Mouse (Mus musculus) neural tube, embryonic 15.5 days (tissue): ENCODE measurements around the gene Olfr568. TPM values are rescaled to one million over a fixed set of nuclear protein-coding genes. Genes with fewer than 3 reads are reported as not detected.
A peak's percentile ranks its signal among the peaks of the same experiment; 100 is the strongest.

Experiments used
- ATAC-seq: fragments of 200-750 bp; cut with Nextera tagmentation; 2 replicates; pipeline ENCODE4 v1.8.0; 2017; ENCODE audit warnings: mild to moderate bottlenecking, moderate TSS enrichment, moderate library complexity; ENCODE audit not compliant: low FRiP score
- H3K27ac ChIP-seq: fragments of 300-500 bp; sonication (generic); replicated peaks from 2 replicates; pipeline ENCODE4 v1.5.1; 2015; ENCODE audit warnings: mild to moderate bottlenecking, inconsistent platforms
- H3K27me3 ChIP-seq: fragments of 300-500 bp; sonication (generic); replicated peaks from 2 replicates; pipeline ENCODE4 v1.6.1; 2015; ENCODE audit warnings: inconsistent platforms
- H3K36me3 ChIP-seq: fragments of 300-500 bp; sonication (generic); 2 replicates; pipeline ENCODE4 v1.6.1; 2015; ENCODE audit warnings: inconsistent platforms
- H3K4me1 ChIP-seq: fragments of 300-500 bp; sonication (generic); 2 replicates; pipeline ENCODE4 v1.6.1; 2015; ENCODE audit warnings: inconsistent platforms
- H3K4me2 ChIP-seq: fragments of 300-500 bp; sonication (generic); 2 replicates; pipeline ENCODE4 v1.6.1; 2015; ENCODE audit warnings: inconsistent platforms, mild to moderate bottlenecking, moderate library complexity
- H3K4me3 ChIP-seq: fragments of 300-500 bp; sonication (generic); replicated peaks from 2 replicates; pipeline ENCODE4 v1.5.1; 2015; ENCODE audit warnings: mild to moderate bottlenecking, inconsistent platforms
- H3K9ac ChIP-seq: fragments of 300-500 bp; sonication (generic); replicated peaks from 2 replicates; pipeline ENCODE4 v1.6.1; 2015; ENCODE audit warnings: mild to moderate bottlenecking, inconsistent platforms
- H3K9me3 ChIP-seq: fragments of 300-500 bp; sonication (generic); replicated peaks from 2 replicates; pipeline ENCODE4 v1.6.1; 2016; ENCODE audit warnings: inconsistent platforms
- WGBS: fragments of 180-500 bp; shearing (Covaris S2); methylation state at CpG from one replicate; pipeline ENCODE4 v1.1.7; 2015; ENCODE audit warnings: mixed read lengths; 5-methylcytosine and 5-hydroxymethylcytosine counted together
- polyA plus RNA-seq: library from polyadenylated mRNA; unstranded; fragments of >200 nt; fragmentation: Nextera tagmentation; extraction: Ambion mirVana; gene quantifications from 2 replicates; pipeline ENCODE4 v1.2.1, GENCODE M21; 2015

The Olfr568 gene
- not detected in 2 replicates for polyA plus RNA-seq

- no peak within 1 kb of the TSS for H3K27ac ChIP-seq
- no peaks in the 10 kb centered on the region for H3K9me3 ChIP-seq
- no peak within 1 kb of the TSS for H3K4me3 ChIP-seq
- H3K4me1 ChIP-seq: no peaks in the 10 kb centered on the region
- no peaks in the 10 kb centered on the region for H3K36me3 ChIP-seq
- H3K27me3 ChIP-seq: no peaks in the 10 kb centered on the region
- no peak within 1 kb of the TSS for H3K9ac ChIP-seq
- H3K4me2 ChIP-seq: no peak within 1 kb of the TSS
- ATAC-seq: no peak
Measured at GRCm38 (mm10) chr7:102876822-102877221, at the start of gene Olfr568. Gene Olfr568, plus strand, starts transcription at chr7:102877122.

- no peaks in the 10 kb centered on the region for H3K9me3 ChIP-seq
- no peaks in the 10 kb centered on the region for H3K4me1 ChIP-seq
- no peak overlapping the region for H3K9ac ChIP-seq
- no peak for ATAC-seq
- no peaks in the 10 kb centered on the region for H3K36me3 ChIP-seq
- no peak overlapping the region for H3K4me3 ChIP-seq
- no peaks in the 10 kb centered on the region for H3K27me3 ChIP-seq
- H3K27ac ChIP-seq: no peak overlapping the region
- no peak overlapping the region for H3K4me2 ChIP-seq
Measured at GRCm38 (mm10) chr7:102855807-102856206, 21.1 kb upstream of the Olfr568 start.

DNA sequence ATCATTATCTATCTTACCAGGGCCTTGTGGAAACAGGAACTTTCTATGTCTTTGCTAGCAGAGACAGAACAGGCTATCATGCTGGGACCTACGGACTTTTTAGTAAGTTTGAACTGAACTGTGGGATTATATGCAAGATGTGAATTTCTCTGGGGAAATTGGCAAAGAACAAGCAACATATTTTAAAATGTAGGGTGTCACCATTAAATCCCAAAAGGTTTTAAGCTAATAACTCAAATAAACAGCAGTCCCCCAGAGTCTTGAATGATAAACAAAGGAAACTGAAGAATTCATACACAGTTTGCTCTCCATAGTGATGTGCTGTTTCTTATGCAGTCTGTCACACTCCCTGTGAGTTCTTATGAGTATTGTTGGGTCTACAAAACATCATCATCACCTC, 18.3 kb upstream of the Olfr568 start, which contains the start of gene Olfr566:
TSS of gene Olfr566 (minus strand) at position 101 of the 400 bp plus-strand sequence.
- WGBS: 93% methylated on average over 1 of the region's 1 CpGs
- Histone ChIP-seq H3K4me1 (no peaks in the 10 kb centered on the region), H3K27ac (no peak within 1 kb of the TSS), H3K4me2 (no peak within 1 kb of the TSS), H3K9ac (no peak within 1 kb of the TSS), H3K4me3 (no peak within 1 kb of the TSS), H3K27me3 (no peaks in the 10 kb centered on the region), H3K9me3 (no peaks in the 10 kb centered on the region), H3K36me3 (no peaks in the 10 kb centered on the region)
- no peak for ATAC-seq

- no peak within 1 kb of the TSS for H3K4me2 ChIP-seq
- WGBS: 69% methylated on average over 3 of the region's 3 CpGs
- H3K27me3 ChIP-seq: no peaks in the 10 kb centered on the region
- H3K9me3 ChIP-seq: no peaks in the 10 kb centered on the region
- H3K9ac ChIP-seq: no peak within 1 kb of the TSS
- H3K4me3 ChIP-seq: no peak within 1 kb of the TSS
- no peaks in the 10 kb centered on the region for H3K36me3 ChIP-seq
- H3K27ac ChIP-seq: no peak within 1 kb of the TSS
- ATAC-seq: no peak
- H3K4me1 ChIP-seq: no peaks in the 10 kb centered on the region
Measured at GRCm38 (mm10) chr7:102890782-102891181, 13.9 kb downstream of the Olfr568 start, which contains the start of gene Olfr569. Gene Olfr569, minus strand, starts transcription at chr7:102890882.

DNA sequence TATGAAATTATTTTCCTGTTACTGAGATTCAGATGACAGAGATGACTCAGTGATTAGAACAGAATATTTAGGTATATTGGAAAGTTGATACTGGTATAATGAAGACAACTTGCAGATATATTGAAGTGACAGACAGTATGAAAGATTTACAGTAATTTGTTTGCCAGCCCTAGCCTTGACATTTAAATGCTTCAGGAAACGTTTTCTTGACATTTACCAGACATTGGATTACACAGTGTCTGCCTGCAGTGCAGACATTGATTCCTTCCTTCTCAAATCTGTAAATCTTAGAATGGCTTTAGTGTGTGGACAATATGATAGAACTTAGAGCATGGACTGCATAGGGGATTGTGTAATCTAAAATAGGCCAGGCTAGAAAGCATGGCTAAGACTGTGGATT, 38.3 kb downstream of the Olfr568 start:
- H3K27ac ChIP-seq: no peak overlapping the region
- H3K4me1 ChIP-seq: no peaks in the 10 kb centered on the region
- no peak for ATAC-seq
- no peak overlapping the region for H3K9ac ChIP-seq
- no peaks in the 10 kb centered on the region for H3K9me3 ChIP-seq
- H3K4me3 ChIP-seq: no peak overlapping the region
- no peaks in the 10 kb centered on the region for H3K27me3 ChIP-seq
- H3K4me2 ChIP-seq: no peak overlapping the region
- H3K36me3 ChIP-seq: no peaks in the 10 kb centered on the region
- WGBS: 51% methylated on average over 1 of the region's 1 CpGs

- Histone ChIP-seq H3K36me3 (no peaks in the 10 kb centered on the region), H3K4me2 (no peak overlapping the region), H3K4me1 (no peaks in the 10 kb centered on the region), H3K9ac (no peak overlapping the region), H3K27ac (no peak overlapping the region), H3K4me3 (no peak overlapping the region), H3K27me3 (no peaks in the 10 kb centered on the region), H3K9me3 (no peaks in the 10 kb centered on the region)
- ATAC-seq: no peak
- 83% methylated on average over 5 of the region's 5 CpGs for WGBS
Measured at GRCm38 (mm10) chr7:102916405-102916804, 39.5 kb downstream of the Olfr568 start.

GRCm38 (mm10) chr7:102917032-102917875, 40.3 kb downstream of the Olfr568 start, which contains the start of gene Olfr571:
Gene Olfr571, minus strand, starts transcription at chr7:102917536.
- H3K4me2 ChIP-seq: no peak within 1 kb of the TSS
- no peak within 1 kb of the TSS for H3K4me3 ChIP-seq
- H3K9me3 ChIP-seq: no peaks in the 10 kb centered on the region
- 50% methylated on average over 4 of the region's 4 CpGs for WGBS
- no peak for ATAC-seq
- H3K27me3 ChIP-seq: no peaks in the 10 kb centered on the region
- no peaks in the 10 kb centered on the region for H3K4me1 ChIP-seq
- no peak within 1 kb of the TSS for H3K27ac ChIP-seq
- no peak within 1 kb of the TSS for H3K9ac ChIP-seq
- H3K36me3 ChIP-seq: no peaks in the 10 kb centered on the region

DNA sequence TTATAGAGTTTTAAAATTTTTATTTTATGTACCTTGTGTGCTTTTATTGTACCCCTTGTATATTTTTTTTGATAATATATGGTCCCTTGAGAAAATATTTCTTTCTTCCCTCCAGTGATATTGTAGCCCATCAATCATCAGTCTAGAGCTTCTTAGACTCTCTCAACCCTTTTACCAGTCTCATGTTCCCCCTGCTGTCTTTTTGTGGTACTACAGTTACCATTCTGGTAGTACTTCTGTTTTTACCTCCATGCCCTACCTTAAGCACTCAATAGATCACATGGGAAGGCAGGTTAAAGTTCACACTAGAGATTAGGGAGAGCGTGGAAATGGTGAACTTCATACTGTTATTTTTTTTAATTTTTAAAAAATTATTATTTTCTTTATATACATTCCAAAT, 42.7 kb downstream of the Olfr568 start:
- H3K27ac ChIP-seq: no peak overlapping the region
- H3K36me3 ChIP-seq: no peaks in the 10 kb centered on the region
- no peak overlapping the region for H3K4me3 ChIP-seq
- no peaks in the 10 kb centered on the region for H3K27me3 ChIP-seq
- no peaks in the 10 kb centered on the region for H3K9me3 ChIP-seq
- WGBS: 16% methylated on average over 1 of the region's 1 CpGs
- no peak overlapping the region for H3K4me2 ChIP-seq
- peak; percentile 68; the same call in 1 of the 2 replicates for ATAC-seq
- no peaks in the 10 kb centered on the region for H3K4me1 ChIP-seq
- no peak overlapping the region for H3K9ac ChIP-seq

GRCm38 (mm10) chr7:102924109-102924508, 47.2 kb downstream of the Olfr568 start, which contains the start of gene Olfr572:
Gene Olfr572, plus strand, starts transcription at chr7:102924409.
- no peak within 1 kb of the TSS for H3K4me2 ChIP-seq
- no peak within 1 kb of the TSS for H3K27ac ChIP-seq
- H3K4me1 ChIP-seq: no peaks in the 10 kb centered on the region
- H3K36me3 ChIP-seq: no peaks in the 10 kb centered on the region
- H3K9ac ChIP-seq: no peak within 1 kb of the TSS
- no peaks in the 10 kb centered on the region for H3K27me3 ChIP-seq
- no peak for ATAC-seq
- no peaks in the 10 kb centered on the region for H3K9me3 ChIP-seq
- WGBS: 68% methylated on average over 1 of the region's 1 CpGs
- H3K4me3 ChIP-seq: no peak within 1 kb of the TSS

DNA sequence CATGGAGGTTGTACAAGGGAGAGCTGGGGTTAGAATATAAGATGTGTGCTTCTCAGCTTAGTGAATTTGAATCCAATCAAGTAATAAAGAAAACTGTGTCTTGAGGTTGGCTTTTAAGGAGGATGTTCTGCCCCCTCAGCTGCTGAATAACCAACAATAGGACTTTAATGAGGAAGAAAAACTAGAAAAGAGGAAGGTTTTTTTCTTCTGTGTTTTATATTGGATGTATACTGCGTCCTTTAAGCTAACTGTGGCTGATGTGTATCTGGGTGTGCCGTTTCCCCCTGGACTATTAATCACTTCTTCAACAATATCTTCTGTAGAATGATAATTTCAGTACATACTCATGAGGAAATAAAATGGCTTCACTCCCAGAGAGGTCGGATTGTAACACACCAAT, 50.2 kb downstream of the Olfr568 start:
- no peak for ATAC-seq
- H3K36me3 ChIP-seq: no peaks in the 10 kb centered on the region
- H3K27me3 ChIP-seq: no peaks in the 10 kb centered on the region
- H3K4me1 ChIP-seq: no peaks in the 10 kb centered on the region
- WGBS: 71% methylated on average over 3 of the region's 3 CpGs
- H3K9ac ChIP-seq: no peak overlapping the region
- no peaks in the 10 kb centered on the region for H3K9me3 ChIP-seq
- H3K4me3 ChIP-seq: no peak overlapping the region
- no peak overlapping the region for H3K4me2 ChIP-seq
- no peak overlapping the region for H3K27ac ChIP-seq
